Mouse (Mus musculus): ENCODE results near the gene Dcaf11.

The Dcaf11 gene

DNA sequence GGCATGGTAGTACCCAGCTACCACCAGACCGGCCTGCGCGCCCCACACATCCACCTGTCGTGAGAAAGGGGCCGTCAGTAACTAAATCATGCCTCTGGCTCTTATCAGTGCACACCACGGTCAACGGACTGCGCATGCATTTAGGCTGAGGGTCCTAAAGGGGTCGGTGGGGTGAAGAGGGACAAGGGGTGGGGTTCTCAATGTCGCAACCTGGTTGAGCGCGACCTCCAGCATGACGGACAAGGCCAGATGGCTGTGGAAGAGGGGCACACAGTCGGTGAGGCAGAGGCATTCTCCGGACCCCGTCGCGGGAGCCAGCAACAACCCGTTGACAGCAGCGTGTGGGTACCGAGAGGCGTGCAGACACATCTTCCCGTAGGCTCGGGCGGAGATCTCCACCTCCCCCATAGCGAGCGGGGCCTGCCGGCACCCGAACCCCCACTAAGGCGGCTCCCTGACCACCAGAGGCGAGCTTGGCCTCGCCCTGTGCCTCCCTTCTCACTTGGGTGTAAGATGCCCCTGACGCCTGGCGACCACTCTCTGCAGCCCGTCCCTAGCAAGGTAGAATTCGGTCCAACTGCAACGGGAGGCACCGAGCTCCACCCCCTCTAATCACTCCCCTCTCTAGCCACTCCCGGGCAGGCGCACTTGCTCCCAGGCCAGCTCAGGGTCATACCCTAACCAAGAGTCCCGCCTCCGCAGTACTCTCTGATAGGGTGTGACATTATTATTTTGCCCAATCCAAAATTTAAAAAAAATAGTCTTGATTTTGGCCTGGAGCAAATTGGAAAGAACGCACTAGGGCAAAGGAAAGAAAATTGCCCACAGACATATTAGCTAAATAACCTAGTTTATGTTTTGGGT is 25.1 kb downstream of the Dcaf11 start, which contains the start of gene Emc9:
Emc9 (minus strand) TSS at position 601 of the 864 bp plus-strand sequence.
- ATAC-seq (ENCODE audit: low TSS enrichment), result peak; percentile 74

DNA sequence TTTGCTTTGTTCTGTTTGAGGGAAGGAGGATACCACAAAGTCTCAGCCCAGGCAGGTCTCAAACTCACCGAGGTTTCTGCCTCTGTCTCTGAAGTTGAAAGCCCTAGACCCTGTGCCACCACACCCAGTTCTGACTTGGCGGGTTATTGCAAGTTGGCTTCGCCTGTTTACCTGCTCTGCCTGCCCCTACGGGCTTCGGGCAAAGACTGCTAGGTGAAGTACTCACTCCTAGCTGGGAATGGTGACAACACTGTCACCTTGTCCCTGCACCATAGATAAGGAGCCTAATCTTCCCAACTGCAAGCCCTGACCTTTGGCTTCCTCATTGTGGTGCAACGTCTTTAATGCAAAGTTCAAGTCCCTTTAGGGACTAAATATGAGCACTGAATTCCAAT is 25.8 kb downstream of the Dcaf11 start:
- no peak for ATAC-seq (ENCODE audit: low TSS enrichment)

GRCm38 (mm10) chr14:55586149-55586548 is 26.3 kb downstream of the Dcaf11 start:
- no peak for ATAC-seq (ENCODE audit: low TSS enrichment)

DNA sequence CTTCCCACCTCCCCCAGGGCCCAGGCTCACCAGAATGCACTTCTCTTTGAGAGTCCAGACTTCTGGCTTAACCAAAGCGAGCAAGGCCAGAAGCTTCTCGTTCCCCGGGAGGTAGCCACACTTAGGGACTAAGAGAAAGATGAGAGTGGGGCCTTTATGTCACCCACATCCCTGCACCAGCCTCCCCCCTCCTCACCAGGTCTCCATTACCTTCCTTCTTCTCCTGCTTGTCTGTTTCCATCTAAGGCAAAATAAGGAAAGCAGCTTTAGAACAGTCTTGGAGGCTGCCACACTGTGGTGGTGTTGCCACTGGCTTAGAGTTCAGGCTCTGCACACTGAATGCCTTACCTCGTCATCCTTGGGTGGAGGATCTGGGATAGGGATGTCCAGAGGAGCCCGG is 29.5 kb downstream of the Dcaf11 start:
- no peak for ATAC-seq (ENCODE audit: low TSS enrichment)

DNA sequence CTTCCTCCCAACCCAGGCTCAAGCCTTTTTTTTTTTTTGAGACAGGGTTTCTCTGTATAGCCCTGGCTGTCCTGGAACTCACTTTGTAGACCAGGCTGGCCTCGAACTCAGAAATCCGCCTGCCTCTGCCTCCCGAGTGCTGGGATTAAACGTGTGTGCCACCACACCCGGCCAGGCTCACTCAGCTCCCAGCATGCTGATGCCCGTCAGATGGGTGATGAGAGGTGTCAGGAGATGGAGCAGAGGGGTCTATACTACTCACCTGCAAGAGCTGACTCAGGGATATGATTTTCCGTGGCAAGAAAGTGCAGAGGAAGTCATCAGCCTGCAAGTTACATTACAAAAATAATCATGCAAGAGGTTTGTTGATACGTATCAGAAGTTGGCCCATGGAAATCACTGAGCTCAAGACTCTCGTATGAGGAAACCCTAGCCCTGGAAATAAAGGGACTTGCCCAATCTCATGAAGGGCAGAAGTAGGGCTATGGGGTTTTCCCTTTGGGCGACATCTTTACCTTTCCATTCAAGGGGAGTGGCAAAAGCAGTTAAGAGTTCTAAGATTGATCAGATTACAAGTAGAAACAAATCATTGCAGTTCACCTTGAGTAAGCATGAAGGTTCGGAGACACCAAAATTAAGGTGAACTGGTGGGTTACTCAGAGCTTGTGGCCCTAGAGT is 30.1 kb downstream of the Dcaf11 start:
- ATAC-seq (ENCODE audit: low TSS enrichment), result no peak

DNA sequence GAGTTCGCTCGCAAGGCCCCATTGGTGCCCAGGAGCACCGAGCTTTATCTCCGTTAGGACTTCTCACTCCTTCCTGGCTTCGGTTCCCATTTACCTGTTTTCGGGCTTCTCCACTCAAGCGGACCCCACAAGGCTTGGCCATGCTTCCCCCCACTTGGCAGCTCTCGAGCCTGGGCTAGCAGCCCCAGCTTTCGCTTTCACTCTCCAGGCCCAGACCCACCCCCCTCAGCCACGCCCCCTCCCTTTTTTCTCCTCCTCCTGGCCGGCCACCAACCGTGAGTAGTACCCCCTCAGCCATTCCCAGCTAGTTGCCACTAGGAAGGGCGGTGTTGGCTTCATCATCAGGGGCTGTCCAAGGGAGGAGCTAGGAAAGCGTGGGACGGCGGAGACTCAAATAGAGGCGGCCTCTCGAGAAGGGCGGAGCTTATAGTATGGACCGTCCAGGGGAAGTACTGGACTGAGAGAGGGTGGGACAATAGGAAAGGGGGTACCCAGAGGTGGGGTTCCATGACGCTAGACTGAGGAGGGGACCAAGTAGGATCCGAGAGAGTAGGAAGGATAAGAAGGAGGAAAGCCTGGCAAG is 31.0 kb downstream of the Dcaf11 start, which contains the start of gene Psme2:
Psme2 (minus strand) TSS at position 366 of the 583 bp plus-strand sequence.
- peak; percentile 88 for ATAC-seq (ENCODE audit: low TSS enrichment)

DNA sequence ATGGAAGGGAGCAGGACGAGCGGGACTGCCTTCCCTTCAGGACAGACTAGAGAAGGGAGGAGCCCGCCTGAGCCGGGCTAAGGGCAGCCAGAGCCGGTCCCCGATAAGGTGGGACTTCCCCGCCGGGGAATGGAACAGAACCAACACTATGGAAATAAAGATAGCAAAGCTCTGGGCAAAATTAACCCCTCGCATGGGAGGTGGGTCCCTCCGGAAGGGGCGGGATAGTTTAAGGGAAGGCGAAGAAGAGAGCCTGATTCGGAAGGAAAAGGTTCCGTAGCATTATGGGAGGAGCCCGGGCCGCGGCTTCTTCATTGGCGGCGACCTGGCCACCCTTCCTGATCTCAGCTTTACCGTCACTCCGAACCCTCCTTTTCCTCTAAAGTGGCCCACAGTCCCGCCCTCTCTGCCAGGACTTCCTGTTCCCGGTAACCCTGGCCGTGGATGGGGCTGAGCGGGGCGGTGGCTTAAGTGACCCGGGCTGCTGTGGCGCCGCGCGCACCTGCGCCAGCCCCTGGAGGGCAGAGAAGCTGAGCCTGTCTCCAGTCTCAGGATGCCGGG is 31.6 kb downstream of the Dcaf11 start, which contains the start of gene Rnf31:
Rnf31 (plus strand) TSS at position 378 of the 561 bp plus-strand sequence.
- ATAC-seq (ENCODE audit: low TSS enrichment), result peak; percentile 88

DNA sequence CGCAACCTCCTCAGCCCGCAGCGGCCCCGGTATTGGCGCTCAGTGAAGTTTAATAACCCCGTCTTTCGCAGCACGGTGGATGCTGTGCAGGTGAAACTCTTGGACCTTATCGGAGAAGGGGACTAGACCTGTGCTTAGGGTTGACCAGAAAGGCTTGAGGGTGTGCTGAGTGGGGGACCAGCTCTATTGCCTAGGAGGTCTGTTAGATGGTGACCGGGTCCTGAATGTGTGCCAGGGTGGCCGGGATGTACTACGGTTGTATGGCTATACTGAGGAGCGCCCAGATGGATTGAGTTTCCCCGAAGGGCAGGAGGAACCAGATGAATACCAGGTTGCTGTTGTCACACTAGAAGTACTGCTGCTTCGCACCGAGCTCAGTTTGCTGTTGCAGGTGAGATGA is 32.4 kb downstream of the Dcaf11 start:
- ATAC-seq (ENCODE audit: low TSS enrichment), result no peak

- ATAC-seq (ENCODE audit: low TSS enrichment), result no peak
Measured at GRCm38 (mm10) chr14:55596036-55596690, 36.4 kb downstream of the Dcaf11 start.

GRCm38 (mm10) chr14:55598521-55599390 is 39.0 kb downstream of the Dcaf11 start:
- ATAC-seq (ENCODE audit: low TSS enrichment), result no peak

- no peak for ATAC-seq (ENCODE audit: low TSS enrichment)
Measured at GRCm38 (mm10) chr14:55603271-55603632, 43.4 kb downstream of the Dcaf11 start, which contains the start of gene Irf9. Gene Irf9, plus strand, starts transcription at chr14:55603571.

DNA sequence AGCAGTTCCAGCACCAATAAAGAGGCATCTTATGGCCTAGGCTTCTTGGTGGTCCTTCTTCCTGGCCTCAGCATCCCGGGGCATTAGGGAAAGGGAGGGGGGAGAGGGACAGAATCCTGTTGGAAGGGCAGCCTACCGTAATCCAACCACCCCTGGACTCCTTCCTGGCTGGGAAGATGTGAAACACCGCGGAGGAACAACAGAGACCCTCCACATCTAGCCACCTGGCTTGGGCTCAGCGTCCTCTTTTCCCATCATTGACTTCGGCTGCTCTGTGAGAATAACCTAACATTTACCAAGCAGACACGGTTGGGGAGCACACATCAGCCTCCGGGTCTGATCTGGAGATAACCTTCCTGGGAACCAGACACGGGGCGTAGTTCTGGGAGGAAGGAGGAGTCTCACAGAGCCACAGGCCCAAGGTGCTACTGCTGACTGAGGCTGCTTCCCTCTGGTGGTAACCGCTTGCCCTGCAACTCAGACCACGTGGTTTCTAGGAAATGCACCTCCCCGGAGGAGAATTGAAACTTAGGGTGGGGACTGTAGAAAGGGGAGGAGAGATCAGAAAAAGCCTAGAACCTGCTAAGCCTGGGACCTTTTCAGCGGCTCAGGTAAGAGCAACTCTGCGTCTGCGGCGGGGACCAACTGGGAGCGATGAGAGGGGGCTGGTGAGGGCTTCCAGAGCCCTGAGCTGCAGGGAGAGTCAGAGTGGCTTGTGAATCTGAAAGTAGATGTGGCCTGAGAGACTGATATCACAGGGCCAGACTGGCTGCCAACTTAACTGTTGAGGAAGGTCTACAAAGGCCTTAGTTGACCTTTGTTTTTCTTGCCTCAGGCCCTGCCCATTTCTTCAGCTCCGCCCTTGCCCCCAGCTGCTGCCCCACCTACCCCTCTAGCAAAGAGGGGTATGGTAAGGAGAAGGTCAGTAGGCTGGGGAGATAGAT is 44.1 kb downstream of the Dcaf11 start:
- ATAC-seq (ENCODE audit: low TSS enrichment), result peak; percentile 96

DNA sequence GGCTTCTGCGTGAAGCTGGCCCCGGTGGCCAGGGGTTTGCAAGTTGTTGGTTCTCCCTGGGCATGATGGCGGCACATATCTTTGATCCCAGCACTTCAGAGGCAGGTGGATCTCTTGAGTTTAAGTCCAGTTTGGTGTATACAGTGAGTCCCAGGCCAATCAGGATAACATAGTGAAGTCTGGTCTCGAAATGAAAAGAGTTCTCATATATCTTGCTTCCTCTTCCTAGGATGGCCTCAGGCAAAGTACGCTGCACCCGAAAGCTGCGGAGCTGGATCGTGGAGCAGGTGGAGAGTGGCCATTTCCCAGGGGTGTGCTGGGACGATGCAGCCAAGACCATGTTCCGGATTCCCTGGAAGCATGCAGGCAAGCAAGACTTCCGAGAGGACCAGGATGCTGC is 45.0 kb downstream of the Dcaf11 start:
- ATAC-seq (ENCODE audit: low TSS enrichment), result no peak

DNA sequence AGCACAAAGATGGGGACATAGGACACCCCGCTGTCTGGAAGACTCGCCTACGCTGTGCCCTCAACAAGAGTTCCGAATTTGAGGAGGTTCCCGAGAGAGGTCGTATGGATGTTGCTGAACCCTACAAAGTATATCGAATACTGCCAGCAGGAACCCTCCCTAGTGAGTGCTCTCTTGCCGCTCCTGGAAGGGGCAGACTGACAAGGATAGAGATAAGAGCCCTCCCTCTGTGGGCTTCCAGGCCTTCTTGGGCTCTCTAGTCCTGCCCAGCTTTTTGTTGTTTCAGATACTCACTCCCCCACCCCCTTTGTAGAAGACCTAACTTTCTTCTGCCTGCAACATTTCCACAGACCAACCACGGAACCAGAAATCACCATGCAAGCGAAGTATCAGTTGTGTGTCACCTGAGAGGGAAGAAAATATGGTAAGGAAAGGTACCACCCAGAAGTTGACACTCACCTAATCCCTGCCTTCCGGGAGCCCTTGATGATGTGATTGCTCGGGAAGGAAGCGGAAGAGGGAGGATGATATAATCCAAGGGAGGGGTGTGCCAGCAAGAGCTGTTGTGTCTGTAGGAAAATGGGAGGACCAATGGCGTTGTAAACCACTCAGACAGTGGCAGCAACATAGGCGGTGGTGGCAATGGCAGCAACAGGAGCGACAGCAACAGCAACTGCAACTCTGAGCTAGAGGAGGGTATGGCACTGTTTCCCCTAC is 46.1 kb downstream of the Dcaf11 start:
- ATAC-seq (ENCODE audit: low TSS enrichment), result no peak

DNA sequence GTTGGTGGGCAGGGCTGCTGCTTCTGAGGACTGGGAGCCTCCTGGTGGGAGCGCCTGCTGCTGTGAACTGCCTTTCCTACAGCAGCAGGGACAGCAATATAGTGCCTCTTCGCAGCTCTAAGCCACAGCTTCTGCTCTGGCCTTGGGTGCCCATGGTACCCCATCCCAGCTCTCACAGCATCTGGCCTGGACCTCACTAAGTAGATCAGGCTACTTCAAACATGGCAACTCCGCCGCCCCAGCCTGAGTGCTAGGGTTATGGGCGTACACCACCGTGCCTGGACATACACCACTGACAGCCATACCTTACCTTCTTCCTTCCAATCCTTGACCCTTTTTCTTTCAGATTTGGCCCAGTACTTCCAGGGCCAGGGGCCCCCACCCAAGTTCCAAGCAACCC is 48.5 kb downstream of the Dcaf11 start:
- no peak for ATAC-seq (ENCODE audit: low TSS enrichment)

DNA sequence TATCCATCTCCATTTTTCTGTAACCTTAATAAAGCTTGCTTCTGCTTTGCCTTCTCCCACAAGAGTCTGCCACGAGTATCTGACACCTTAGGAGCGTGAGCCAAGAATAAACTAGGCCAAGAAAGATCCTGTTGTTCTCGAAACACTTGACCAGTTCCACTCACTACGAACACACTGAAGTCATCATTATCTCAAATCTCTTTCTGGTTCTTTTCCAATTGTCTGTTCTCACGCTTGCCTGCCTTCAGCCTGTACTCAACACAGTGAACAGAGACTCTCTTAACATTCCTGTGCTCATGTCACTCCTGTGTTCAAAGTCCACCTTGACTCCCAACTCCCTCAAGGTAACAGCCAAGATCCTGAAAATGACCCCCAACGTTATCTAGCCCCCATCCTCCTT is 53.5 kb downstream of the Dcaf11 start:
- no peak for ATAC-seq (ENCODE audit: low TSS enrichment)

GRCm38 (mm10) chr14:55614565-55615178 is 54.9 kb downstream of the Dcaf11 start:
- ATAC-seq (ENCODE audit: low TSS enrichment), result no peak

DNA sequence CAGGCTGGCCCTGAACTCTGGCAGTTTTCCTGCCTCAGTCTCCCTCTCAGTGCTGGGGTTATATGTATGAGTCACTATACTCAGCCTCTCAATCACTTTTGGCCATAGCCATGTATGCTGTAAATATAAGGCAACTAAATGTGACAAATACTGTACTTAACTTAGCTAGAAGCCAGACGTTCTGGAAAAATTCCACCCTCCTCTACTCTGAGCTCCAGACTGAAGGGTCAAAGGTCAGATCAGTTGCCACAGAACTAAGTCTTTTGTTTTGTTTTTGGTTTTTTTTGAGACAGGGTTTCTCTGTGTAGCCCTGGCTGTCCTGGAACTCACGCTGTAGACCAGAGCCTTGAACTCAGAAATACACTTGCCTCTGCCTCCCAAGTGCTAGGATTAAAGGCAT is 56.1 kb downstream of the Dcaf11 start:
- no peak for ATAC-seq (ENCODE audit: low TSS enrichment)

Measured in frontal cortex, adult (tissue).